Mouse (Mus musculus) adrenal gland, postnatal 14 days (tissue): ENCODE measurements at regions not wholly inside any gene's neighbourhood (a gene's known extent, or its start where the extent isn't known, plus 50 kb on each side); places are given as distances from the start of the nearest gene placed in this dataset.

ENCODE experiments used
- DNase-seq: peaks from one replicate; pipeline ENCODE4 v3.0.0; 2021; ENCODE audit warnings: mixed read lengths

DNA sequence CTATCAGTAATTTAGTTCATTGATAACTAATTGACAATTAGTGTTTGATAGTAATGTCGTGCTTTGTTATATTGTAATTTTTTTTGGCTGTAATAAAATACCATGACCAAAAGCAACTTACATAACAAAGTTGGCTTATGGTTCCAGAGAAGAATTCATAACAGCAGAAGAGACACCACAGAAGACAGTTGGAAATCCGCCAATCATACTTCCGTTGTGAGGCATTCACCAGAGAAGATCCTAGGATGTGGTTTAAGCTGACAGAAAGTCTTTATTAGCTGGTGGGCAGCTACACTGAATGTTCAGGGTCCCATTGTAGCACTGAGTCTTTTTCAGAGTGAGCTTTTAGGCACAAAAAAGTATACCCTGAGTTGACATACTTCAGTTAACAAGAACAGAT, 109.9 kb downstream of the Sec23a start:
- no peak for DNase-seq

DNA sequence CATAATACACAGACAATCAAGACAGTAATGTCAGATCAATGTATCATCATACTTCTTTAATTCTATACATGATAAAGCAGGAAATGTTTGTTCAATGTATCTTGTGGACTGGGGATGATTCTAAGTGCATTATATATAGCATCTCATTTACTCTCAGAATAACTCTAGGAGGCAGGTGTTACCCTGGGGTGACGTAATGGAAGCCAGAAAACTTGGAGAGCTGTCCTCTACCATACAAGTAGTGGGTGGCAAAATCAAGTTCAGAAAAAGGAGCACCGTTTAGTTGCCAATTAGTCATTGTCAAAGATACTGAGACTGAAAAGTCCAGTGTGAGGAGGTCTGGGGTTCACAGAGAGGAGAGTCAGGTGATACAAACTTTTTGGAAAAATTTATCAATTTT, 136.0 kb downstream of the Sec23a start:
- DNase-seq: no peak

DNA sequence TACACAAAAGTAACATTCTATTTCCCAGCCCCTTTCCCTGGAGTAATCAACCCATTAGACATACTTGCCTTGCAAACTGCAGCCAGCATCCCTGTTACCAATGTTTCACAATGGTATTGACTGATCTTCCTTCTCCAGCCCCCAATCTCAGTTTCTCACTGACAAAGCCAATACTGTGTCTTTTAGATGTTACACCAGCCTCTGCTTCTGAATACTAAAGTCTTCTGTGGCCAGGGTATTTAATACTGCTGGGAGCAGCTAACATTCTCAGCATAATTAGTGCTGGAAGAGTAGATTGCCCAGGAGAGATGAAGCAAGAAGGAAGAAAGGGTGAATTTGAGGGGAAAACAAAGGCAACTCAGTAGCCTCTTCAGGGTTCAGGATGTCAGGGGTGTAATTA, 139.4 kb downstream of the Sec23a start:
- no peak for DNase-seq

DNA sequence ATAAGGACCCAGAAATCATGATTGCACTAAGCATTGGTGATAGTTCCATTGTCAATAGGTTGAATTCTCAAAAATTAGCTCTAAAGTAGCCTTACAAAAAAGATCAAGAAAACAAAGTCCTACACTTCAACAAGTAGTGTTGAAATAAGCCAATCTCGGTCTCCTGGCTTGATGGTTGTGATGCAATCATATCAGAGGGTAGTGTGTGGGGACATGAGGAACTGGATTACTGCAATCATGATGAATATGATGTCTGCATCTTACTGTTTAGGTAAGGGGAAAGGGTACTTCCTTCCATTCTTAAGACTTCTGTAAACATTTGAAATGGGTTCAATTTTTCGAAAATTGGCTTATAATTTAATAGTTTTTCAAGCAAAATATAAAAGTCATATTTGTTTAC, 155.3 kb downstream of the Sec23a start:
- DNase-seq: no peak

DNA sequence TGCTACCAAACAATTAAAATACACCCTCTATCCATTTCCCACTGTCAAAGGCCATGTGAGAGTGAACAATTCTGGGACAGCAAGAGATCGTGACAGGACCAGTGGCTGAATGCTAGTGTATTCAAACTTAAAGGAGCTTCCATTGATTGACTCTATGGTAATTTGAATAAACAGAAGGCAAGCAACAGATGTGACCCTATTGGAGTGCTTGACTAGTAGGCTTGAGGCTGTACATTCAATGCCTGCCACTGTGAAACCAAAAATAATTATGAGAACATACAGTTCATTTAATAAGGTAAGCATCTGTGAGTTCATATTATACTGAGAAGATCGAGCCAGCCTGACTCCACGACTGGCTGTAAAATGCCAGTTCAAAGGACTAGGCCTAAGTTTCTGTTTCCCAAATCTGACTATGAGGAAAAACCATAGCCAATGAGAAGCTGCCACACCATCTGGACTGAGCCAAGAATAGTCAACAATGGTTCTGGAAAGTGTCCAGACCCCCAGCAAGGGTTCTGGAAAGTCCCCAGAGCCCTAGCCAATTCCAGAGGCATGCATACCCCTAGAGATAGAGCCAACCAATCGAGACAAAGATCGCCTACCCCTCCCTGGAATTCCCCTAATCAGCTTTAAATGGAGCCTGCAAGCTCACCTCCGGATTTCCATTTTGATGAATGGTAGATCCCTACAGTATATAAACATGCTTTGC, 160.0 kb downstream of the Sec23a start:
- no peak for DNase-seq

DNA sequence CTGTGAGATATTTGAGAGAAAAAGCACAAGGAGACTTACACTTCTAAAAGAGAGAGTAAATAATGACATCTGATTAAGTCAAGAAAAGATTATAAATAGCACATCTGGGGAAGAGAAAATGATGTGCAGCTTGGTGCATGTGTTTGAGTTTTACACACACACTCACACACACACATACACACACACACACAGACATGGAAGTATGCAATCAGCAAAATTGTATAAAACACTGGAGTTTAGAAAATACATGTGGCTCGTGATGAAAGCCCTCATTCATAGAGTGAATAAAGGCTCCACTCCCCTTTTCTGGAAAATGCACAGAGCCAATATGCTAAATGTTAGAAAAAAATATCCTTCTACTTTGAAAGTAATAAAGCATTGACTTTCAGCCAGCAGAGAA, 182.2 kb downstream of the Sec23a start:
- no peak for DNase-seq

DNA sequence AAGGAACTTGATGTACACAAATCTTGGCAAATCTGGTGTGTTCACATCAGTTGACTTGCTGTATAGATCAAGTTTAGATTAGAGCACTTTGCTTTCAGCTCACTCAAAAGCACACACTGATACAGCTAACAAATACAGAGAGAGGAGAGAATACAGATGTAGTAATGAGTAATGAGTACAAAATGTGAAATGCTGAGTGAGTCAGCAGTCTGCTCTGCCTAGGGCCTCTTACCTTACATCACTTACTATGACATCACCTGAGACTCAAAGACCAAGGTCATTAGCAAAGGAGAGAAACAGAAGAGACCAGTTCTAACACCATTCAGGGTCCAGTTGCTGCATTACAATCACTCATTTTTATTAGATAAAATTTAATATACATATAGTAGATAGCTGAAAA, 184.0 kb downstream of the Sec23a start:
- no peak for DNase-seq

DNA sequence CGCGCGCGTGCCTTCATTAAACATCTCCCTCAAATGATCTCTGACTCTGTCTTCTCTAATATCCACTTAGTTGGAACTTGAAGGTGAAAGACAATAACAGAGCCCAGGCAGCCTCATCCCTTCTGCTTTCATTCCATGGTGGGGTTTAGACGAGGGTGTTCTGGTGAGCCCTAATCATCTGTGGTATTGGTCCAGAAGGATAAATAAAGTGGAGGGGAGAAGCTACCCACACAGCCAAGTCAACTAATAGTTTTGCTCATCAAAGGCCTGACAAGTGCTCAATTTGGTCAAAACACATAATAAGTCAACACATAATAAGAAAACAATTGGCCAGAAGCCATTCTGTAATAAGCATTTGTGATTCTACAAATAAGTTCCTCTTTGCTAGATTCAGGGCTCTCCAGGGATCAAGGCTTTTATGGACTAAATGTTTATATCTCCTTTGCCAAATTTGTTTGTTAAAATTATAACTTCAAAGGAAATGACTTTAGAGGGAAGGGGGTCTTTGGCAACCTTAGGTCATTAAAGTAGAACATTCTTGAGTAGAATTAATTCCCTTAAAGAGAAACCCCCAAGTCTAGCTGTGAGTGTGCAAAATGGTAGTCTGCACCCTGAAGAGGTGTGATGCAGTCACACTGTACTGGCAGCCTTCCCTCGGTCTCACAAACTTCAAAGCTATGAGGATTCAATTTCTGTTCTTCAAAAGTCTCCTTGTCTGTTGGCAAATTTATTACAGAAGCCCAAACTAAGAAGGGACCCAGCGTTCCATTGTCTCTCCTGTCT, 186.5 kb downstream of the Sec23a start:
- DNase-seq: no peak

DNA sequence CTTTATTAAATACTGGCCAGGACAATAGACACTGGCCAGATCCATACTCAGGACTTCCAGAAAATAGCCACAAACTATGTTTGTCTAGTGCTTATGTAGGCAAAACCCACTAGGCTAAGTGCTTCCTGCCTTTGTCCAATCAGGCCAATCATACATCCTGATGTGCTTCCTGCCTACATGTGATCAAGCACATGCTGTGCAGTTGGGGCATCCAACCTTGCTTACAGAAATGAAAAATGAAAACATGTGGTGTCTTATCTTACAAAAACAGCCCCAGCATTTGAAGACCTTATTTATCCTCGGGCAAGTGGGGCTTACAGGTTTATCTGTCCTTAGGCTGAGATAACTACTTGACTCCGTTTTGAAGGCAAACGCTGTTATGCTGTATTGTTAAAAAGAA, 188.8 kb downstream of the Sec23a start:
- DNase-seq: no peak

DNA sequence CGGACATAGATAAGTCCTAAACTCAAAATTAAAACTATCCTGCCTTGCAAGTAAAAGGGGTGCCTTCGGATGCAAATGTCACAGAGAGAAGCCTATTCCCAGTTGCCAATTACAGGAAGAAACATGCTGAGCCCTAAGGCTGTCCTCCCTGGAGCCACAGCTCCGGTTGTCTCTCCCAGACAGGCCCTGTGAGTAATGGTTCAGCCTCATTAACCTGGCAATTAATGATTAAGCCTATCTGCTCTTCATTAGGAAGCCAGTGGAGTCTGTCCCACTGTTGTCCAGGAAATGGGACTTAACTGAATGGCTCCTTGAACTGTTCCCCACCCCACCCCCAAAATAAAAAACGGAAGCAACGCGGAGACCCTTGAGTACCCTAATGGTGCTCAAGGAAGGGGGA, 207.7 kb downstream of the Sec23a start:
- DNase-seq: no peak

DNA sequence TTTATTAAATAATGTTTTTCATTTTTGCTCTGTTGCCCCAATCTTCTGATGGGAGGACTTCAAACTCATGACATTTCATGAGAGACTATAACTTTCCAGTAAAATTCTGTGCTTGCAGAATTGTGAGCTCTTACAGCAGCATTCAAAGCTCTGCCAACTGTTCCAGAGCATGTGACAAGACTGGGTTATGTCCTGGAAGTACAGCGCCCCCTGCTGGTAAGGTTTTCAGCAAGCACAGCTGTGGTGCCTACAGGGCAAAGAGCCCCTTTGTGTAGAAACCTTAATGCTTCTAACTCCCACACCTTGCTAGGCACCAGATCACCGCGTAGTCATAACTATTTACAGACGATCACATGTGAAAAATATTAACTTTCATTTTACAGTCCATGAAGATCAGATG, 209.4 kb downstream of the Sec23a start:
- peak; percentile 90 for DNase-seq
